Mouse (Mus musculus) heart, postnatal 25 days (tissue): ENCODE measurements around the gene Zfp40. TPM values are rescaled to one million over a fixed set of nuclear protein-coding genes. Genes with fewer than 3 reads are reported as not detected.
A peak's percentile ranks its signal among the peaks of the same experiment; 100 is the strongest.
"Not testable (repeated sequence)": the region's sequence is repeated elsewhere in the genome, so short reads cannot be mapped to it uniquely, and the experiment has no call there.

ENCODE experiments used
- DNase-seq: peaks from one replicate; pipeline ENCODE4 v3.0.0; 2022; ENCODE audit warnings: low spot score
- intact Hi-C: fragments of 180-260 bp; cut with DNase I; formaldehyde crosslinking; loops from one replicate; pipeline ENCODE4 v1.15.1; 2025
- total RNA-seq, 2 experiments: library from RNA; stranded (reverse); gene quantifications; 2 replicates each; pipeline ENCODE4 v1.2.3; 2021

Zfp40 gene
- total RNA-seq, result 1 to 10 TPM; 4.0 to 7.0 TPM

- intact Hi-C loops, result loop anchor here (5.0 to 10.0 kb wide), 3 partner anchors 325 to 375 kb away; partner anchors contain the start of gene Zfp945
- peak; percentile 83 for DNase-seq
These were observed at the start of gene Zfp40 for GRCm38 (mm10) chr17:23192453-23193379. Gene Zfp40 (minus strand): TSS chr17:23193252.

- no peak for DNase-seq
- intact Hi-C loops, result no loop called here
These were observed 25.3 kb upstream of the Zfp40 start for GRCm38 (mm10) chr17:23218320-23218719.

GRCm38 (mm10) chr17:23199856-23200255 lies 6.8 kb upstream of the Zfp40 start:
- intact Hi-C loops, result loop anchor here (10.0 kb wide), 1 partner anchor 345 kb away; no protein-coding TSS in a partner anchor
- not testable (repeated sequence) for DNase-seq

GRCm38 (mm10) chr17:23193441-23193840 lies 389 bp upstream of the Zfp40 start:
- intact Hi-C loops, result loop anchor here (5.0 to 10.0 kb wide), 3 partner anchors 326 to 376 kb away; partner anchors contain the start of gene Zfp945

GRCm38 (mm10) chr17:23187680-23188079 lies 5.4 kb downstream of the Zfp40 start:
- no peak for DNase-seq
- intact Hi-C loops, result no loop called here

More at GRCm38 (mm10) chr17:23193441-23193840, 389 bp upstream of the Zfp40 start:
- peak; percentile 16 for DNase-seq

Other genes with a start within 250 kb of the Zfp40 start
- gene Vmn2r-ps130, start 132.1 kb downstream of the Zfp40 start, total RNA-seq, result not detected
- gene Vmn2r114, start 119.3 kb upstream of the Zfp40 start, total RNA-seq, result not detected
- not detected for gene Vmn2r115, start 150.5 kb upstream of the Zfp40 start, total RNA-seq
- not detected for gene Vmn2r116, start 191.4 kb upstream of the Zfp40 start, total RNA-seq